Mouse (Mus musculus) thymus, adult 2 months (tissue): ENCODE results near the gene Krt23. TPM values are rescaled to one million over a fixed set of nuclear protein-coding genes. Genes with fewer than 3 reads are reported as not detected.

ENCODE experiments used
- DNase-seq: peaks from one replicate; pipeline ENCODE4 v3.0.0; 2021
- H3K27ac ChIP-seq: fragments of 200-500 bp; 2 replicates; pipeline ENCODE4 v1.5.1; 2012; ENCODE audit warnings: low read length, control low read depth; ENCODE audit not compliant: control insufficient read depth, insufficient read depth
- H3K27me3 ChIP-seq: fragments of 200-500 bp; 2 replicates; pipeline ENCODE4 v1.6.1; 2012; ENCODE audit warnings: mild to moderate bottlenecking, low read length, moderate library complexity, mixed read lengths; ENCODE audit not compliant: control insufficient read depth, insufficient read depth
- H3K36me3 ChIP-seq: fragments of 200-500 bp; 2 replicates; pipeline ENCODE4 v1.6.1; 2012; ENCODE audit warnings: mild to moderate bottlenecking, low read length, moderate library complexity; ENCODE audit not compliant: control insufficient read depth, insufficient read depth
- H3K4me1 ChIP-seq: fragments of 200-500 bp; replicated peaks from 2 replicates; pipeline ENCODE4 v1.6.1; 2012; ENCODE audit warnings: low read length; ENCODE audit not compliant: control insufficient read depth, insufficient read depth
- H3K4me3 ChIP-seq: fragments of 200-500 bp; 2 replicates; pipeline ENCODE4 v1.5.1; 2012; ENCODE audit warnings: mild to moderate bottlenecking, low read length, control low read depth, moderate library complexity; ENCODE audit not compliant: control insufficient read depth, insufficient read depth
- CTCF ChIP-seq: fragments of 200-500 bp; IDR thresholded peaks from 2 replicates; pipeline ENCODE4 v1.5.1; 2012; ENCODE audit warnings: mild to moderate bottlenecking, control low read depth, low read length, moderate library complexity, borderline replicate concordance; ENCODE audit not compliant: control insufficient read depth, poor library complexity, insufficient read depth; ENCODE audit errors: extremely low read depth
- POLR2A ChIP-seq: fragments of 200-500 bp; IDR thresholded peaks from 2 replicates; pipeline ENCODE4 v1.6.1; 2012; ENCODE audit warnings: mild to moderate bottlenecking, low read length, control low read depth, moderate library complexity; ENCODE audit not compliant: control insufficient read depth, poor library complexity, insufficient read depth; ENCODE audit errors: extremely low read depth
- WGBS: fragments of 180-500 bp; shearing (Covaris S2); methylation state at CpG from one replicate; pipeline ENCODE4 v1.1.7; 2018; 5-methylcytosine and 5-hydroxymethylcytosine counted together
- polyA plus RNA-seq: library from polyadenylated mRNA; depleted of rRNA; stranded (reverse); fragments of >200 nt; gene quantifications from 2 replicates; pipeline ENCODE4 v1.2.3, GENCODE M21; 2012; rRNA removed

Krt23 gene
- polyA plus RNA-seq, 1 experiment, result 1.7 TPM

DNA sequence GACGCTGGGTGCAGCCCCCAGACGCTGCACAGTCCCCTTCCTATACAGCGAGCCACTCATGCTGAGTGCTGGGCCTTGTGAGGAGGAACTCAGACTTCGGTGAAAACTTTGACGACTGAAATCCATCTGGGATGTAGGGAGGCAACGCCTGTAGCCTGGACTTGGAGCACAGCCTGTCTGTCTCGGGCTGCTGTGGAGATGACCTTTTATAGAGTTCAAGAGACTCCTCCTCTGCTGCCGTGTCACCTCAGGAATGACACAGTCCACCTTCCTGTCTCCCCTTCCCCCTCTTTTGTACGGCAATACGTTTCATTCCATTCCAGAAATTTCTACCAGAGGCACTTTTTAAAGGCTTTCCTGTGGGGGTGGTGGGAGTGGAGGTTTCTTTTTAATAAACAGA, 55.0 kb downstream of the Krt23 start, which contains the start of gene Krt20:
TSS of gene Krt20 (minus strand) at position 179 of the 400 bp plus-strand sequence.
- Histone ChIP-seq H3K4me1 (no peaks in the 10 kb centered on the region), H3K4me3 (no peak within 1 kb of the TSS), H3K36me3 (no peaks in the 10 kb centered on the region), H3K27me3 (no peaks in the 10 kb centered on the region), H3K27ac (no peak within 1 kb of the TSS)
- WGBS, result 52% methylated on average over 10 of the region's 10 CpGs
- DNase-seq, result no peak
- TF ChIP-seq POLR2A (no peak), CTCF (no peak)

DNA sequence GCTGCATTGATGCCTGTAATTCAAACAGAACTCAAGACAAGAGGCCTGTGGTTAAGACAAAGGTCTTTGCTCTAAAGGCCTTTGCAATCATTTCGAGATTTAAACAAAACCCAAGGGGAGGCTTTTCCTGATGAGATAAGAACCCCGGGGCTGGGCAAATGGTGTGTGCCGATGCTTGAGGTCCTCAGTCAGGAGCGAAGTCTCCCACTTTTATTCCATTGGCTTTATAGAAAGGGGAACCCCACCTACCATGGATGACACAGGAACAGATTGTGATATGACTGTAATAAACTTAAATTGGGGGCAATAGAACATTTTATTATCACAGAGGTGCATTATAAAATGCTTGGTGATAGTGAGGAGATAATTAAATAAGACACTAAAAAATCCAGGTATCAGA, 56.3 kb downstream of the Krt23 start:
- Histone ChIP-seq H3K27ac (no peak overlapping the region), H3K4me3 (no peak overlapping the region), H3K4me1 (no peaks in the 10 kb centered on the region), H3K36me3 (no peaks in the 10 kb centered on the region), H3K27me3 (no peaks in the 10 kb centered on the region)
- no peak for TF ChIP-seq CTCF
- no peak for TF ChIP-seq POLR2A
- no peak for DNase-seq
- 65% methylated on average over 4 of the region's 4 CpGs for WGBS

DNA sequence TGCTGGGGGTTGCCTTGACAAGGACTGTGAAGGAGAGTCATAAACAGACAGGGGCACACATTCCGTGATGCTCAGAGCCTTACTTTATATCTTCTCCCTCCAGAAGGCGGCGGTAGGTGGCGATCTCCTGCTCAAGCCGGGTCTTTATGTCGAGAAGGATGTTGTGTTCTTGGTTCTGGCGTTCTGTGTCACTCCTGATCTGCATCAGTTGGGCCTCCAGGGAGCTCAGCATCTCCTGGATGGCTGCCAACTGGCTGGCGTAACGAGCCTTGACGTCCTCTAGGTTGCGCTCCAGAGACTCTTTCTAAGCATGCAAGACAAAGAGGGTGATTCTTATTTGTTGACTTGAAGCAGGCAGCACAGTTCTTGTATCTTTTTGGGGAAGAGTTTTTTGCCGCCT, 62.3 kb downstream of the Krt23 start:
- TF ChIP-seq CTCF (no peak), POLR2A (no peak)
- Histone ChIP-seq H3K4me1 (no peaks in the 10 kb centered on the region), H3K27me3 (no peaks in the 10 kb centered on the region), H3K4me3 (no peak overlapping the region), H3K27ac (no peak overlapping the region), H3K36me3 (no peaks in the 10 kb centered on the region)
- no peak for DNase-seq
- 62% methylated on average over 12 of the region's 12 CpGs for WGBS

Other genes starting within 250 kb of the Krt23 start
- gene Krt222, start 249.1 kb downstream of the Krt23 start, polyA plus RNA-seq, result 0.23 and 0.40 TPM in 2 replicates
- gene Krt24, start 207.9 kb downstream of the Krt23 start, polyA plus RNA-seq, result 0.10 and 0.12 TPM in 2 replicates
- 0.16 and 0.18 TPM in 2 replicates for gene Krt25, start 170.2 kb downstream of the Krt23 start, polyA plus RNA-seq
- gene Krt26, start 155.2 kb downstream of the Krt23 start, polyA plus RNA-seq, result not detected in 2 replicates
- gene Krt27, start 142.0 kb downstream of the Krt23 start, polyA plus RNA-seq, result 0.05 and 0.13 TPM in 2 replicates
- not detected in 2 replicates for gene Krt28, start 118.2 kb downstream of the Krt23 start, polyA plus RNA-seq
- 4.9 and 6.4 TPM in 2 replicates for gene Krt10, start 103.8 kb downstream of the Krt23 start, polyA plus RNA-seq
- gene Krt12, start 70.9 kb downstream of the Krt23 start, polyA plus RNA-seq, result 0.27 and 0.34 TPM in 2 replicates
- gene Krt20, start 55.0 kb downstream of the Krt23 start, polyA plus RNA-seq, result 0.65 and 1.0 TPM in 2 replicates
- 0.11 TPM in 1 of 2 replicates, not detected in the other for gene Krt39, start 28.2 kb upstream of the Krt23 start, polyA plus RNA-seq
- 0.09 TPM in 1 of 2 replicates, not detected in the other for gene Krt40, start 50.0 kb upstream of the Krt23 start, polyA plus RNA-seq
- gene Krtap3-3, start 57.7 kb upstream of the Krt23 start, polyA plus RNA-seq, result 0.46 and 0.66 TPM in 2 replicates
- gene Krtap3-2, start 63.7 kb upstream of the Krt23 start, polyA plus RNA-seq, result 0.15 and 0.19 TPM in 2 replicates
- not detected in 2 replicates for gene Gm11939, start 66.3 kb upstream of the Krt23 start, polyA plus RNA-seq
- gene Krtap3-1, start 73.5 kb upstream of the Krt23 start, polyA plus RNA-seq, result 0.43 and 0.81 TPM in 2 replicates
- gene Krtap1-5, start 87.9 kb upstream of the Krt23 start, polyA plus RNA-seq, result not detected in 2 replicates
- gene Krtap1-4, start 90.5 kb upstream of the Krt23 start, polyA plus RNA-seq, result not detected in 2 replicates
- not detected in 2 replicates for gene Krtap1-3, start 98.2 kb upstream of the Krt23 start, polyA plus RNA-seq
- not detected in 2 replicates for gene Krtap9-3, start 105.0 kb upstream of the Krt23 start, polyA plus RNA-seq
- gene Gm11938, start 110.2 kb upstream of the Krt23 start, polyA plus RNA-seq, result 0.33 TPM in 1 of 2 replicates, not detected in the other
- gene Gm11937, start 117.1 kb upstream of the Krt23 start, polyA plus RNA-seq, result not detected in 2 replicates
- gene Krtap2-4, start 121.7 kb upstream of the Krt23 start, polyA plus RNA-seq, result 0.22 and 0.37 TPM in 2 replicates
- not detected in 2 replicates for gene Gm11562, start 127.3 kb upstream of the Krt23 start, polyA plus RNA-seq
- gene Krtap4-1, start 135.1 kb upstream of the Krt23 start, polyA plus RNA-seq, result not detected in 2 replicates
- not detected in 2 replicates for gene Krtap4-2, start 141.9 kb upstream of the Krt23 start, polyA plus RNA-seq
- gene Krtap4-7, start 151.0 kb upstream of the Krt23 start, polyA plus RNA-seq, result not detected in 2 replicates
- gene Gm11555, start 157.1 kb upstream of the Krt23 start, polyA plus RNA-seq, result not detected in 2 replicates
- gene Gm11563, start 165.8 kb upstream of the Krt23 start, polyA plus RNA-seq, result not detected in 2 replicates
- gene Krtap4-6, start 172.8 kb upstream of the Krt23 start, polyA plus RNA-seq, result not detected in 2 replicates
- gene Gm14190, start 197.6 kb upstream of the Krt23 start, polyA plus RNA-seq, result not detected in 2 replicates
- not detected in 2 replicates for gene Gm14180, start 241.2 kb upstream of the Krt23 start, polyA plus RNA-seq